Mouse (Mus musculus) hindbrain, embryonic 11.5 days (tissue): Measurements from ENCODE around the gene Glod4. TPM values are rescaled to one million over a fixed set of nuclear protein-coding genes. Genes with fewer than 3 reads are reported as not detected.

Experiments used
- ATAC-seq: fragments of 200-750 bp; cut with Nextera tagmentation; 2 replicates; pipeline ENCODE4 v1.8.0; 2017; ENCODE audit warnings: mild to moderate bottlenecking, moderate TSS enrichment, moderate library complexity; ENCODE audit not compliant: low FRiP score
- DNase-seq: peaks from one replicate; pipeline ENCODE4 v3.0.0-alpha.2; 2015; ENCODE audit warnings: low spot score
- H3K27ac ChIP-seq: fragments of 300-500 bp; sonication (generic); 2 replicates; pipeline ENCODE4 v1.5.1; 2014; ENCODE audit warnings: mild to moderate bottlenecking, low read depth, low read length
- H3K27me3 ChIP-seq: fragments of 300-500 bp; sonication (generic); 2 replicates; pipeline ENCODE4 v1.6.1; 2014; ENCODE audit warnings: mild to moderate bottlenecking, low read length, moderate library complexity, mixed read lengths; ENCODE audit not compliant: control insufficient read depth, insufficient read depth
- H3K36me3 ChIP-seq: fragments of 300-500 bp; sonication (generic); 2 replicates; pipeline ENCODE4 v1.6.1; 2014; ENCODE audit warnings: mild to moderate bottlenecking, low read length, moderate library complexity, mixed read lengths; ENCODE audit not compliant: control insufficient read depth, insufficient read depth
- H3K4me1 ChIP-seq: fragments of 300-500 bp; sonication (generic); replicated peaks from 2 replicates; pipeline ENCODE4 v1.6.1; 2014; ENCODE audit warnings: low read length, mixed read lengths; ENCODE audit not compliant: control insufficient read depth, insufficient read depth
- H3K4me2 ChIP-seq: fragments of 300-500 bp; sonication (generic); replicated peaks from 2 replicates; pipeline ENCODE4 v1.6.1; 2014; ENCODE audit warnings: mild to moderate bottlenecking, low read depth, low read length
- H3K4me3 ChIP-seq: fragments of 300-500 bp; sonication (generic); 2 replicates; pipeline ENCODE4 v1.5.1; 2014; ENCODE audit warnings: low read depth, low read length
- H3K9ac ChIP-seq: fragments of 300-500 bp; sonication (generic); 2 replicates; pipeline ENCODE4 v1.6.1; 2014; ENCODE audit warnings: low read depth, low read length
- H3K9me3 ChIP-seq: fragments of 300-500 bp; sonication (generic); 2 replicates; pipeline ENCODE4 v1.6.1; 2016; ENCODE audit warnings: low read length; ENCODE audit not compliant: control insufficient read depth
- WGBS: fragments of 180-500 bp; shearing (Covaris S2); extraction: QIAGEN DNeasy Blood & Tissue Kit; methylation state at CpG from one replicate; pipeline ENCODE4 v1.1.7; 2014; 5-methylcytosine and 5-hydroxymethylcytosine counted together
- polyA plus RNA-seq: library from polyadenylated mRNA; unstranded; fragments of >200 nt; fragmentation: Nextera tagmentation; extraction: Ambion mirVana; gene quantifications from 2 replicates; pipeline ENCODE4 v1.2.1, GENCODE M21; 2014

Glod4 gene
- polyA plus RNA-seq, 1 experiment from 2014 or later = 132 TPM

DNA sequence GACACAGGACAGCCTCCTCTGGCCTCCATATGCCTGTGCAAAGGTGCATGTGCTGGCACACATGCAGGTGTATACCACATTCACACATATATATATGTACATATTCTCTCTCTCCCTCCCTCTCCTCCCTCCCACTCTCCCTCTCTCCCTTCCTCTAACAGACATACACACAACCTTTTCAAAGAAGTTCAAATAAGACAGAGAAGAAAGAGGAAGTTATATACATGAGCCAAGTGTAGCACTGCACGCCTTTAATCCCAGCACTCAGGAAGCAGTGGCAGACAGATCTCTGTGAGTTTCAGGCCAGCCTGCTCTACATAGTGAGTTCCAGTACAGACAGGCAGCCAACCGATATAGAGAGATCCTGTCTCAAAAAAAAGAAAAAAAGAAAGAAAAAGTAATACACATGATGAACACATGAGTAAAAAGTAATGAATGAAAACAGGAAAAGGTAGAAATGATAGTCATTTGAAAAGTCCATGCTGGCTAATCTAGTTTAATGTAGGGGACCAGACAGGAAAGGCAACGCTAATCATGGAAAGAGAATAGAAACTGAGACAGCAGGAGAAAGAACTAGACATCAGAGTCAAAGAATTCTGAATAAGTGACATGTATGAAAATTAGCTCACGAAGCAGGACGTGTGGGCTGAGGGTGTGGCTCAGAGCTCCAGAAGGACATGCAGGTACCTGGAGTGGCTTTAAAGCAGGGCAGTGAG is 90.1 kb downstream of the Glod4 start:
- no peaks in the 10 kb centered on the region for H3K36me3 ChIP-seq
- no peaks in the 10 kb centered on the region for H3K27me3 ChIP-seq
- no peaks in the 10 kb centered on the region for H3K4me1 ChIP-seq
- no peak overlapping the region for H3K27ac ChIP-seq
- 94% methylated on average over 5 of the region's 5 CpGs for WGBS
- H3K4me2 ChIP-seq = no peak overlapping the region
- DNase-seq = no peak
- H3K9me3 ChIP-seq = no peaks in the 10 kb centered on the region
- no peak overlapping the region for H3K9ac ChIP-seq
- ATAC-seq = no peak
- H3K4me3 ChIP-seq = no peak overlapping the region

DNA sequence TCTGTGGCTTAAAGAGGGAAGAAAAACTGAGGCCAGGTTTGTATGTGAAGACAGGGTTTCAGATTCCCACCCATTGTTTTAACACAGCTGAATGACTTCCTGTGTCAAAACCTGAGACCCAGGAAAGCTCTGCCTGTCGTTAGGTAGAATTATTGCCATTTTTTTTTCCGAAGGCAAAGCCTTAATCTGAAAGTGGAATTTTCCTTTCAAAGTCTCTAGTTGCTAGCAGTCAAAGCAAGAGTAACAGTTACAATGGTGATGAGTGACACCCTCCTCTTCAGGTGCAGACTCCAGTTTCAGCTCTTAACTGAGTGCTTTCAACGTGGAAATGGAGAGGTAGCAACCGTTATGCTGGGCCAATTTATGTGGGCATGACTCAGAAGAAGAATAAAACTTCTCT is 92.5 kb downstream of the Glod4 start:
- ATAC-seq = no peak
- no peaks in the 10 kb centered on the region for H3K9me3 ChIP-seq
- 71% methylated on average over 4 of the region's 4 CpGs for WGBS

DNA sequence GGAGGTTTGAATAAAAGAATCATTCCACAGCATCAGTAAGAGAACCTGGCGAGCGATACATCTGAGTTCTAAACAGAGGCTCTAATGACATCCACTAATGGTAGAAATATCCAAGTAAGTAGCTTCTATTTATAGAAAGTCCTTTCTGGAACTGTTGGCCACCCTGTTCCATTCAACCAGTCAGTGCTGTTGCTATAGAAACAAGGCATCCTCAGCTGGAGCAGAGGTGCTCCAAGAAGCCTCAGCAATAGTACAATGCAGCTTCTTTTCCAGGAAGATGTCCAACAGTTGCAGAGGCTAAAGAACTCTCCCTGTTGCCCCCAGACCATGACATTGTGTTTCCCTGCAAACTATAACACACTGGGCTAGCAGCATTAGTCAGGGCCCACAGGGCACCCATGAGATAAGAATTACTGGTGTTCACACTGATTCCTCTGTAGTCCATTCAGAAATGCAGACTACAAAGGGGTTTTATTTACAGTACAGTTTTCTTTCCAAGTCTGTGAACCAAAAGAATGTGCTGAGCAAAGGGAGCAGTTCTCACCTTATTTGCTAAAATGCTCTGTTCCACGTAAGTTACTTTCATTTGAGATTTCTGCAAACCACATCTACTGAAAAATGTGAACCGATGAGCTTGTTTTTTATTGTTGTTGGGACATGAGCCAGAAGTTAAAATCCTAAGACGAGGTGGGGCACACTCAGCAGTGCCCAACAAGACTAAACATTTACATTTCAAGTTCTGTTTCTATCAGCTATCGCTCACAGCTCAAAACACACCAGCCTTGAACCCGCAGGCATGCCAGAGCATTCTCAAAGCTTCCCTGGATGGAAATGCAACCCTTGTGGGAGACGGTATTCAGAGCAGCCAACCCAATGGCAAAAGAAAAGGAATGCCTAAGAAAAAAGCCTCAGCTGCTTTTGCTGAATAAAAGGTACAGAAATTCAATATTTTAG is 95.2 kb downstream of the Glod4 start:
- no peaks in the 10 kb centered on the region for H3K4me1 ChIP-seq

More for the DNA sequence above, 92.5 kb downstream of the Glod4 start:
- no peak for DNase-seq
- Histone ChIP-seq H3K27ac (no peak overlapping the region), H3K4me1 (no peaks in the 10 kb centered on the region), H3K36me3 (no peaks in the 10 kb centered on the region), H3K27me3 (no peaks in the 10 kb centered on the region), H3K4me2 (no peak overlapping the region), H3K4me3 (no peak overlapping the region), H3K9ac (no peak overlapping the region)

DNA sequence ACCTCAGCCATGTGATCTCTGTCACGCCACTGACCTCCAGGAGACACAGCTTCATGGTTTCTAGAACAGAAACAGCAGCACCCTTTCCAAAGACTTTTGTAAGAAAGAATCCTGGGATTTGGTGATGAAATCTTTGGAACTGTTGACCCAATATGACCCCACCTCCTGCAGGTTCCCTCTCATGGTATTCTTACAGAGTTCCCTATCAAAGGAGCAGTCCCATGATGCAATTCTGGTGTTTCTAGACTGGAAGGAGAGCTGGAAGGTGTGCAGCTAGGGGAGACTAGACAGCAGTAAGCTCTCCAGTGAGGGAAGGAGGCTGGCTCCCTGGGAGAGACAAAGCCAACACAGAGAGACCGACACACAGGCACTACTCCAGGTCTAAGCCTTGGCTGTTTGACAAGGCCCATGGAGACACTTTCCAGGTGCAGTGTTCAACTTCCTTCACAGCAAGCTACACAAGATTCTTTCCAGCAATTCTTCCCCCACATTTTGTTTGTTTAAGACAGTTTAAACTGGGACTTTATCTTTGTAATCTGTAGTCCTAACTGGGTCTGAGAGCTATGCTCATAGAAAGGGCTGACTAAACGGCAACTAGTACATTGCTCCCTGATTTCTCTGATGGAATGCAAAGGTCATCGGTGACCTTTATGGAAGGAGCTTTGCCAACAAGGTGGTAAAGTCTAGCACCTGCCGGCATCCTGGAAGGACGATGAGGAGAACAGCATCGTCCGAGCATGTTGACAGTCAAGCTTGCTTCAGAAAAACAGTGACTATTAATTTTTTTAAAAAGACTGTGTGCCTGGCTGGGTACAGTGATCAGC is 97.1 kb downstream of the Glod4 start:
- H3K27ac ChIP-seq = no peak overlapping the region
- ATAC-seq (no peak), DNase-seq (no peak)
- H3K36me3 ChIP-seq = no peaks in the 10 kb centered on the region
- no peak overlapping the region for H3K9ac ChIP-seq
- no peaks in the 10 kb centered on the region for H3K4me1 ChIP-seq
- no peaks in the 10 kb centered on the region for H3K27me3 ChIP-seq
- no peak overlapping the region for H3K4me2 ChIP-seq
- H3K4me3 ChIP-seq = no peak overlapping the region
- 91% methylated on average over 8 of the region's 8 CpGs for WGBS
- no peaks in the 10 kb centered on the region for H3K9me3 ChIP-seq

More for the DNA sequence above, 95.2 kb downstream of the Glod4 start:
- ATAC-seq (no peak), DNase-seq (no peak)
- Histone ChIP-seq H3K4me3 (no peak overlapping the region), H3K27ac (no peak overlapping the region), H3K4me2 (no peak overlapping the region), H3K9me3 (no peaks in the 10 kb centered on the region), H3K27me3 (no peaks in the 10 kb centered on the region), H3K9ac (no peak overlapping the region), H3K36me3 (no peaks in the 10 kb centered on the region)
- 88% methylated on average over 8 of the region's 8 CpGs for WGBS

DNA sequence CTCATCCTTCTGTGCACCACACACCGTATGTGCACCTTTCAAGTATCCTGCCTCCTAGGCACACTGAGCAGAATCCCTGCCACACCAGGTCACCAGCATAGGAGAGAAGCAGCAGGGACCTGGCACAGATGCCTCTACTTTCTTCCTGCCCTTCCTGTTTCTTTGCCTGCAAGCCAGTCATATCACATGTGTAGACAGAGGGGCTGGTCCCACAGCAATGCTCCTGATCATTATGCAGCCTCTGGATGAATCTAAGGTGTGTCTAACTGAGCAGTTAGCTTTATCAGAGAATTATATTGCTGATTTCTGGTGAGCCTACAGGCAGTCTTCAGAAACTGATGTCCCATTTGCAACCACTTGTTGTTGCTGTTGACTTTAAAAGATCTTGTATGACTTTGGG is 98.4 kb downstream of the Glod4 start:
- no peaks in the 10 kb centered on the region for H3K36me3 ChIP-seq
- no peak overlapping the region for H3K4me2 ChIP-seq
- WGBS = 92% methylated on average over 1 of the region's 1 CpGs
- no peak for ATAC-seq
- H3K9me3 ChIP-seq = no peaks in the 10 kb centered on the region
- H3K9ac ChIP-seq = no peak overlapping the region
- no peak for DNase-seq
- H3K27me3 ChIP-seq = no peaks in the 10 kb centered on the region
- H3K4me1 ChIP-seq = no peaks in the 10 kb centered on the region
- no peak overlapping the region for H3K4me3 ChIP-seq
- no peak overlapping the region for H3K27ac ChIP-seq

DNA sequence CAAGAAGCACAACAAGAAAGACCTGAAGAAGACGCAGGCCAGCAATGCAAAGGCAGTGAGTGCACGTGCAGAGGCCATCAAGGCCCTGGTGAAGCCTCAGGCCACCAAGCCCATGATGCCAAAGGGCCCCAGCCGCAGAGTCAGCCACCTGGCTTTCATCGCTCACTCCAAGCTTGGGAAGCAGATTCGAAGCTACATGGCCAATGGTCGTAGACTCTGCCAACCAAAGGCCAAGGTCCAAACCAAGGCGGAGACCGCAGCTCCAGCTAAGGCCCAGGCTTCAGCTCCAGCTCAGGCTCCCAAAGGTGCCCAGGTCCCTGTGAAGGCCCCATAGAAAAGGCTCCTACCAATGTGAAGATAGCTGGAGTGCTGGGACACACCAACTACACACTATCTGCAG is 99.1 kb downstream of the Glod4 start:
- H3K4me1 ChIP-seq = no peaks in the 10 kb centered on the region
- DNase-seq (no peak), ATAC-seq (no peak)
- H3K9ac ChIP-seq = no peak overlapping the region
- 96% methylated on average over 8 of the region's 8 CpGs for WGBS
- H3K36me3 ChIP-seq = no peaks in the 10 kb centered on the region
- no peak overlapping the region for H3K27ac ChIP-seq
- H3K4me2 ChIP-seq = no peak overlapping the region
- H3K27me3 ChIP-seq = no peaks in the 10 kb centered on the region
- H3K9me3 ChIP-seq = no peaks in the 10 kb centered on the region
- H3K4me3 ChIP-seq = no peak overlapping the region

DNA sequence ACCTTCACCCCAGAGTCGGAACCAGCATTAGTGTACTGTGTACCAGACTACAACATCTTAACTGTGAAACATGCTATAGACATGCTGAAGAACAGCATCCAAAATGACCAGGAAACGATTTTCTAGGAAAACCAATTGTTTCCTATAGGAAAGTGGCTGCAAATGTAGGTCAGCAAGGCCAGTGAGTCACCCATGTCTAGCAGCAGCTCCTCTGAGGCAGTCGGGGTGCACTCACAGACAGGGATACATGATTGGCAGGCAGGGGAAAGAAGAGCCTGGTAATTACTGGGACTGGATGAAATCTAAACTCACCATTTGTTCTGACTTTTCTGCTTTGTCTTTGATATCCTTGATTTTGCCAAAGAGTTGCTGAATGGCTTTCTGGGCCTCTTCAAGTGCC is 105.5 kb downstream of the Glod4 start:
- Histone ChIP-seq H3K27ac (no peak overlapping the region), H3K4me3 (no peak overlapping the region), H3K36me3 (no peaks in the 10 kb centered on the region), H3K27me3 (no peaks in the 10 kb centered on the region), H3K9ac (no peak overlapping the region), H3K4me1 (no peaks in the 10 kb centered on the region), H3K9me3 (no peaks in the 10 kb centered on the region), H3K4me2 (no peak overlapping the region)
- WGBS = 89% methylated on average over 3 of the region's 3 CpGs
- ATAC-seq (no peak), DNase-seq (no peak)

DNA sequence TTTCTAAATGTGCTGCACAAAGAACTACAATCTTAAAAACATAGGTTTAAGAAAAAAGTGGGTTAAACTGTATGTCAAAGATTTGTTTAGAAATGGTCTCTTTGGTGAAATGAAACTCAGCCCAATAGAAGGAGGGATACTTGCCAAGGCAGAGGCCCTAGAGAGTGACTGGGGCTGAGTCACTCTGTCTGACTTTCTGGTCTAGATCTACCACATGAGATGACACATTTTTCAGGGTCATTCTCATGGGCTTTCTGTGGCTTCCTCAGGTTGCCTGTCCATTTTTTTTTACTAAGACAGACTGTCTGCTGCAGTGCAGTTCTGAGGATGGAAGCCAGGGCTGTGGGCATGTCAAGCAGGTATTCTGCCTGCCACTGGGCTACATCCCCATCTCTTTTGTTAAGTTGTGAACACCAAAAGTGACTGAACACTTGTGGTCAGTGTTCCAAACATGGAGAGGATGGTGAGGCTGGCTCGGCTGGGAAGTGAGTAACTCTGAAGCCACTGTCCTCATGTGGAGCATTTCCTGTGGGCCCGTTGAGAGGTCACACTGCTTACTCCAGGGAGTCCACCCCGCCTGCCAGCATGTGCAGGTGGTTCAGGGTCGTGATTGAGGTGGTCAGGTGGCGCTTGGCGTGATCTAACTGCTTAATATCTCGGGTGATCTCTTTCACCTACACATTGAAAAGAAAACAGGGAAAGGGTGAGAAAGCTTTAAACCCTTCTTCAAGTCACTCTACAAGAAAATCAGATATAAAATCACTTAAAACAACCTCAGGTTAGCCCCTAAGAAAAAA is 107.7 kb downstream of the Glod4 start:
- H3K9me3 ChIP-seq = no peaks in the 10 kb centered on the region
- DNase-seq (no peak), ATAC-seq (no peak)
- no peak overlapping the region for H3K4me3 ChIP-seq
- WGBS = 84% methylated on average over 7 of the region's 7 CpGs
- no peak overlapping the region for H3K27ac ChIP-seq
- H3K27me3 ChIP-seq = no peaks in the 10 kb centered on the region
- no peak overlapping the region for H3K9ac ChIP-seq
- H3K4me2 ChIP-seq = no peak overlapping the region
- no peaks in the 10 kb centered on the region for H3K36me3 ChIP-seq
- no peaks in the 10 kb centered on the region for H3K4me1 ChIP-seq
